Mouse (Mus musculus) forebrain, embryonic 11.5 days (tissue): Measurements from ENCODE around the gene Morc3. TPM values are rescaled to one million over a fixed set of nuclear protein-coding genes. Genes with fewer than 3 reads are reported as not detected.

Experiments
- ATAC-seq: fragments of 200-750 bp; cut with Nextera tagmentation; replicated peaks from 2 replicates; pipeline ENCODE4 v1.8.0; 2017; ENCODE audit warnings: moderate TSS enrichment; ENCODE audit not compliant: low FRiP score
- DNase-seq: peaks from one replicate; pipeline ENCODE4 v3.0.0-alpha.2; 2017; ENCODE audit warnings: low spot score
- H3K27ac ChIP-seq: fragments of 300-500 bp; sonication (generic); 2 replicates; pipeline ENCODE4 v1.5.1; 2014; ENCODE audit warnings: low read depth, low read length
- H3K27me3 ChIP-seq: fragments of 300-500 bp; sonication (generic); 2 replicates; pipeline ENCODE4 v1.6.1; 2014; ENCODE audit warnings: mild to moderate bottlenecking, low read length, mixed read lengths; ENCODE audit not compliant: control insufficient read depth, insufficient read depth
- H3K36me3 ChIP-seq: fragments of 300-500 bp; sonication (generic); 2 replicates; pipeline ENCODE4 v1.6.1; 2014; ENCODE audit warnings: mild to moderate bottlenecking, low read length, moderate library complexity, mixed read lengths; ENCODE audit not compliant: control insufficient read depth, insufficient read depth
- H3K4me1 ChIP-seq: fragments of 300-500 bp; sonication (generic); replicated peaks from 2 replicates; pipeline ENCODE4 v1.6.1; 2014; ENCODE audit warnings: low read length, mixed read lengths; ENCODE audit not compliant: control insufficient read depth, insufficient read depth
- H3K4me2 ChIP-seq: fragments of 300-500 bp; sonication (generic); 2 replicates; pipeline ENCODE4 v1.6.1; 2014; ENCODE audit warnings: low read depth, mild to moderate bottlenecking, low read length, moderate library complexity, mixed read lengths; ENCODE audit not compliant: severe bottlenecking
- H3K4me3 ChIP-seq: fragments of 300-500 bp; sonication (generic); 2 replicates; pipeline ENCODE4 v1.5.1; 2014; ENCODE audit warnings: low read depth, low read length
- H3K9ac ChIP-seq: fragments of 300-500 bp; sonication (generic); 2 replicates; pipeline ENCODE4 v1.6.1; 2014; ENCODE audit warnings: low read length
- H3K9me3 ChIP-seq: fragments of 300-500 bp; sonication (generic); 2 replicates; pipeline ENCODE4 v1.6.1; 2016; ENCODE audit warnings: low read length, mixed read lengths; ENCODE audit not compliant: control insufficient read depth
- WGBS: fragments of 180-500 bp; shearing (Covaris S2); extraction: QIAGEN DNeasy Blood & Tissue Kit; methylation state at CpG from one replicate; pipeline ENCODE4 v1.1.7; 2014; 5-methylcytosine and 5-hydroxymethylcytosine counted together
- polyA plus RNA-seq: library from polyadenylated mRNA; unstranded; fragments of >200 nt; fragmentation: Nextera tagmentation; extraction: Ambion mirVana; gene quantifications from 2 replicates; pipeline ENCODE4 v1.2.1, GENCODE M21; 2014

The Morc3 gene
- polyA plus RNA-seq, 1 experiment from 2014 or later = 36.0 TPM

- WGBS = 80% methylated on average over 5 of the region's 5 CpGs
- DNase-seq = no peak
Measured at GRCm38 (mm10) chr16:93907761-93908160, 75.8 kb downstream of the Morc3 start.

GRCm38 (mm10) chr16:93908196-93908595 lies 76.3 kb downstream of the Morc3 start:
- Histone ChIP-seq H3K4me2 (no peak overlapping the region), H3K9ac (no peak overlapping the region), H3K4me1 (no peaks in the 10 kb centered on the region), H3K4me3 (no peak overlapping the region), H3K27ac (no peak overlapping the region), H3K27me3 (no peaks in the 10 kb centered on the region), H3K9me3 (no peaks in the 10 kb centered on the region), H3K36me3 (no peaks in the 10 kb centered on the region; the same call in 1 of the 2 replicates)
- ATAC-seq = no peak
- peak; percentile 48 for DNase-seq
- WGBS = 94% methylated on average over 8 of the region's 8 CpGs

More at GRCm38 (mm10) chr16:93907761-93908160, 75.8 kb downstream of the Morc3 start:
- no peak for ATAC-seq
- H3K4me3 ChIP-seq = no peak overlapping the region
- H3K9ac ChIP-seq = no peak overlapping the region
- no peak overlapping the region for H3K4me2 ChIP-seq
- no peak overlapping the region for H3K27ac ChIP-seq
- H3K9me3 ChIP-seq = no peaks in the 10 kb centered on the region
- no peaks in the 10 kb centered on the region for H3K4me1 ChIP-seq
- H3K36me3 ChIP-seq = no peaks in the 10 kb centered on the region; the same call in 1 of the 2 replicates
- H3K27me3 ChIP-seq = no peaks in the 10 kb centered on the region

- no peak overlapping the region for H3K27ac ChIP-seq
- ATAC-seq (no peak), DNase-seq (no peak)
- no peaks in the 10 kb centered on the region for H3K27me3 ChIP-seq
- H3K36me3 ChIP-seq = no peaks in the 10 kb centered on the region; the same call in 1 of the 2 replicates
- 90% methylated on average over 3 of the region's 3 CpGs for WGBS
- H3K4me1 ChIP-seq = no peaks in the 10 kb centered on the region
- no peak overlapping the region for H3K9ac ChIP-seq
- no peak overlapping the region for H3K4me3 ChIP-seq
- no peak overlapping the region for H3K4me2 ChIP-seq
- no peaks in the 10 kb centered on the region for H3K9me3 ChIP-seq
Measured at GRCm38 (mm10) chr16:93909936-93910335, 78.0 kb downstream of the Morc3 start.

DNA sequence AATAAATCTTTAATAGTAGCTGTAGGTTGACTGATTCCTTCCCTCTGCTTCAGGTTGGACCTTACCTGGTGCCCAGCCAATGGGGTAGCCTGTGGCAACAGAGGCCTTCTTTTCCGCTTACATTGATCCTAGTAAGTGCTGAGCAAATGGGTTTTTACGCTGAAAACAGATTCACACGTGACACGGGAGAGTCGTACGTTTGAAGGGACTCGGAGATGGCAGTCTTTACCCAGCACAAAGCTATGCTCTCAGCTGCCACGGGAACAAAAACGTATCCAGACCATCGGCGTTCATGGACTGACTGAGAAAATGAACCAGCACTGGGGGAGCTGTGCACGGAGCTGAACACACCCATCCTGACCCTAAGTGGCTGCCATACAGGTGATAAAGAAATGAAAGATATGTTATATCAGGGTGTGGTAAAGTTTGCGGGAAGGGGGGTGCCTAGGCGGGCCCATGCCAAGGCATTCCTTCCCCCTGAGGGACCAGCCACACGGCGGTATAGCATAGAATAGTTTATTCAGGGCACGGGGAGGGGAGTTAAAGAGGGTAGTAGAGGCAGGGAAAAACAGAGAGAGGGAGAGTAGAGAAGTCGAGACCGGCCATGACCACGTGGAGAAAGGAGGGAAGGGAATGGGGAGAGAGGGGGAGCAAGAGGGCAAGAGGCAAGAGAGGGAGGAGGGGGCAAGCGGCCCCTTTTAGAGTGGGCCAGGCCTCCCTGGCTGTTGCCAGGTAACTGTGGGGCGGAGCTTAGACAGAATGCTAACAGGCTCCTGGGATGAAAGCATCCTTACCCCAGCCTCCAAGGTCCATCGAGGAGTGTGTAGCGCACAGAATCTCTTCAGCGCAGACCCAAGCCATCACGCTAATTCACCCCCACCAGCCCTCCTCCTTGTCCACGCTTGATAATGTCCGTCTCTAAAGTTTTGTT lies 79.1 kb downstream of the Morc3 start:
- Histone ChIP-seq H3K27ac (no peak overlapping the region), H3K4me2 (no peak overlapping the region), H3K4me1 (no peaks in the 10 kb centered on the region), H3K9ac (no peak overlapping the region), H3K9me3 (no peaks in the 10 kb centered on the region), H3K27me3 (no peaks in the 10 kb centered on the region), H3K36me3 (no peaks in the 10 kb centered on the region), H3K4me3 (no peak overlapping the region)
- DNase-seq = no peak
- ATAC-seq = no peak
- WGBS = 72% methylated on average over 28 of the region's 28 CpGs

DNA sequence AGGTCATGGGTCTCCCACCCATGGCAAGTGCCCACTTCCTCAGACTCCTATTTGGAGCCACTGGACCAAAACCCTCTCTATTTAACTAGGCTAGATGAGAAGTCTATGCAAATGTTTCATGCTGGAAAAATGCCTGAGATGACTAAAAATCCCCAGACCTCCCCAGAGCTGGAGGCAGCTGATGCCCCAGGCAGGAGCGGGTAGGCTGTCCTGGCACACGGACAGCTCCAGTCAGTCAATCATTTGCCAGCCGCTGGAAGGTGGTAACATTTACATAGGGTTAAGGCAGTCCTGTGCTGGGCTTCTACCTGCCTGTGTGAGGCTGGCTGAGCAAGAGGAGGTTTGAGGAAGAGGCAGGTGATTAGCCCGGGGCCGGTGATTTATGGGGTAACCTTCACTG lies 80.2 kb downstream of the Morc3 start:
- no peak for DNase-seq
- no peak for ATAC-seq
- H3K4me1 ChIP-seq = no peaks in the 10 kb centered on the region
- H3K9me3 ChIP-seq = no peaks in the 10 kb centered on the region
- no peaks in the 10 kb centered on the region for H3K27me3 ChIP-seq
- H3K36me3 ChIP-seq = no peaks in the 10 kb centered on the region
- no peak overlapping the region for H3K4me2 ChIP-seq
- H3K9ac ChIP-seq = no peak overlapping the region
- 89% methylated on average over 5 of the region's 5 CpGs for WGBS
- no peak overlapping the region for H3K4me3 ChIP-seq
- H3K27ac ChIP-seq = no peak overlapping the region

- H3K4me2 ChIP-seq = no peak overlapping the region
- H3K9ac ChIP-seq = no peak overlapping the region
- H3K36me3 ChIP-seq = no peaks in the 10 kb centered on the region
- ATAC-seq (no peak), DNase-seq (no peak)
- H3K27ac ChIP-seq = no peak overlapping the region
- H3K9me3 ChIP-seq = no peaks in the 10 kb centered on the region
- 78% methylated on average over 3 of the region's 3 CpGs for WGBS
- no peaks in the 10 kb centered on the region for H3K4me1 ChIP-seq
- H3K27me3 ChIP-seq = no peaks in the 10 kb centered on the region
- H3K4me3 ChIP-seq = no peak overlapping the region
Measured at GRCm38 (mm10) chr16:93912808-93913207, 80.9 kb downstream of the Morc3 start.

DNA sequence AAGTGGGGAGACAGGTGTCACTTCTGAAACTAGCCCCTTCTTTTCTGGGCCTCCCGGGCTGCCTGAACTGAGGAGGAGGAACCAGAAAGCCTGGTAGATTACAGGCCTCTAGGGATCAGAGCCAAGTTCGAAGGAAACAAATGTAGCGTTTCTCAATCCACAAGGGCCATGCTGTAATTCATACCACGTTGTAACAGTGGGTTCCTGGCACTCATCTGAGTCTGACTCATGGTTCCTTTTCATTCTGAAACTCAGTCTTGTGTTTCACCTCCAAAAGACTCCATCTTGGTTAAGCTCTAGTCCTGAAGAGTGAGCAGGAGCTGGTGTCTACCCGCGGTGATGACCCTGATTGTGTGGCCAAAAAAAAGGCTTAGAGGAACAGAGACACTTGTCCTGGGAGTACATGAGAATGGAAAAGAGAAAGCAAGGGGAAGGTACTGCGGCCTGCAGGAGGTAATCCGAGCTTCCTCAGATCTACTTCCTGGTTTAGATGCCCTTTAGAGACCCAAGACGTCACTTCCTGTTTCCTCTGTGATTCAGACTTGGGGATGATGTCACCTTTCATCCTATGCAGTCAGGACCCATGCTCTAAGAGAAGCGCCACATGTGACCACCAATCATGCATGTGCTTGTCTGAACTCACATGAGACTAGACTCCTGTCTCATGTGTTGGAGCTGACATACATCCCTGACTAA lies 82.1 kb downstream of the Morc3 start:
- Histone ChIP-seq H3K36me3 (no peaks in the 10 kb centered on the region), H3K9ac (no peak overlapping the region), H3K4me2 (no peak overlapping the region), H3K4me1 (no peaks in the 10 kb centered on the region), H3K9me3 (no peaks in the 10 kb centered on the region), H3K4me3 (no peak overlapping the region), H3K27ac (no peak overlapping the region), H3K27me3 (no peaks in the 10 kb centered on the region)
- DNase-seq (no peak), ATAC-seq (no peak)
- 83% methylated on average over 10 of the region's 10 CpGs for WGBS

DNA sequence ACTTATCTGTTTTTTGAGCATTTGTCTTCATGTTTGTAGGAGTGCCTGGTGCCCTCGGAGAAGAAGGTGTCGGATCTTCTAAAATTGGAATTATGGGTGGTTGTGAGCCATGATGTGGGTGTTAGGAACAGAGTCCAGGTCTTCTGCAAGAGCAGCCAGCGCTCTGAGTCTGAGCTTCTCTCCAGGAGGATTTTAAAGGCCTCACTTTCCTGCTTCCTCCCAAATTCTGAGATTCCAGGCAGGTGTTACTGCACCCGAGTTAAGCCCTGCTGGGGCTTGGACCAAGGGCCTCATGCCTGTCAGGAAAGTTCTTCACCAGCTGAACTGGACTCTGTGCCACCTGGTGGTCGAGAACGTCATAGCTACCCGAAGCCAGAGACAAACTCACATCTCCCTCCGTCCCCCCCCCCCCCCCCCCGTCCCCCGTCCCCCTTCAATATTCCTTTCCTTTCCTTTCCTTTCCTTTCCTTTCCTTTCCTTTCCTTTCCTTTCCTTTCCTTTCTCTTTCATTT lies 83.5 kb downstream of the Morc3 start:
- no peak overlapping the region for H3K27ac ChIP-seq
- no peak overlapping the region for H3K4me3 ChIP-seq
- WGBS = 29% methylated on average over 10 of the region's 10 CpGs
- ATAC-seq (no peak), DNase-seq (no peak)
- no peaks in the 10 kb centered on the region for H3K36me3 ChIP-seq
- no peak overlapping the region for H3K4me2 ChIP-seq
- H3K4me1 ChIP-seq = no peaks in the 10 kb centered on the region
- H3K27me3 ChIP-seq = no peaks in the 10 kb centered on the region
- H3K9me3 ChIP-seq = no peaks in the 10 kb centered on the region
- H3K9ac ChIP-seq = no peak overlapping the region
